Mouse (Mus musculus): ENCODE results near the gene Bbs5. TPM values are rescaled to one million over a fixed set of nuclear protein-coding genes. Genes with fewer than 3 reads are reported as not detected.

Gene Bbs5
- total RNA-seq, 2 experiments from 2014 or later: 29.8 to 31.3 TPM

GRCm38 (mm10) chr2:69679990-69680389 lies 33.0 kb downstream of the Bbs5 start:
- DNase-seq (ENCODE audit: low spot score in 2 of 2): no peak

GRCm38 (mm10) chr2:69681931-69682330 lies 35.0 kb downstream of the Bbs5 start:
- Histone ChIP-seq H3K27ac (no peak overlapping the region), H3K4me3 (no peak overlapping the region)
- no peak for TF ChIP-seq CTCF (conservative IDR thresholded peaks at IDR 0.05)
- DNase-seq (ENCODE audit: low spot score in 2 of 2): no peak

More at GRCm38 (mm10) chr2:69679990-69680389, 33.0 kb downstream of the Bbs5 start:
- H3K4me3 ChIP-seq: no peak overlapping the region
- TF ChIP-seq CTCF (conservative IDR thresholded peaks at IDR 0.05): no peak; the same call in 1 of the 2 replicates
- no peak overlapping the region for H3K27ac ChIP-seq

- DNase-seq (ENCODE audit: low spot score in 2 of 2): peak in 1 of 2 experiments; percentile 9
- no peak overlapping the region; the same call in 1 of the 2 replicates for H3K4me3 ChIP-seq
- TF ChIP-seq CTCF (conservative IDR thresholded peaks at IDR 0.05): no peak
- H3K27ac ChIP-seq: no peak overlapping the region
Observed at GRCm38 (mm10) chr2:69683036-69683805, 36.2 kb downstream of the Bbs5 start.

- no peak overlapping the region for H3K4me3 ChIP-seq
- TF ChIP-seq CTCF (conservative IDR thresholded peaks at IDR 0.05): no peak
- no peak for DNase-seq (ENCODE audit: low spot score in 2 of 2)
- no peak overlapping the region for H3K27ac ChIP-seq
Observed at GRCm38 (mm10) chr2:69684488-69684887, 37.5 kb downstream of the Bbs5 start.

- H3K27ac ChIP-seq: no peak overlapping the region
- no peak overlapping the region for H3K4me3 ChIP-seq
- DNase-seq (ENCODE audit: low spot score in 2 of 2): no peak
- no peak for TF ChIP-seq CTCF (conservative IDR thresholded peaks at IDR 0.05)
Observed at GRCm38 (mm10) chr2:69690214-69690613, 43.2 kb downstream of the Bbs5 start.

GRCm38 (mm10) chr2:69690843-69691242 lies 43.9 kb downstream of the Bbs5 start:
- H3K4me3 ChIP-seq: no peak overlapping the region
- no peak overlapping the region for H3K27ac ChIP-seq
- no peak for TF ChIP-seq CTCF (conservative IDR thresholded peaks at IDR 0.05)
- no peak for DNase-seq (ENCODE audit: low spot score in 2 of 2)

- peak; percentile 49 for TF ChIP-seq CTCF (conservative IDR thresholded peaks at IDR 0.05)
- Histone ChIP-seq H3K4me3 (no peak overlapping the region), H3K27ac (no peak overlapping the region)
- no peak for DNase-seq (ENCODE audit: low spot score in 2 of 2)
Observed at GRCm38 (mm10) chr2:69693501-69693900, 46.5 kb downstream of the Bbs5 start.

- Histone ChIP-seq H3K4me3 (no peak overlapping the region), H3K27ac (no peak overlapping the region)
- TF ChIP-seq CTCF (conservative IDR thresholded peaks at IDR 0.05): no peak
- DNase-seq (ENCODE audit: low spot score in 2 of 2): no peak
Observed at GRCm38 (mm10) chr2:69700446-69700845, 53.5 kb downstream of the Bbs5 start.

- no peak for TF ChIP-seq CTCF (conservative IDR thresholded peaks at IDR 0.05)
- Histone ChIP-seq H3K4me3 (peak overlapping the region; percentile 68), H3K27ac (peak overlapping the region; percentile 85)
- peak in 1 of 2 experiments; percentile 40 for DNase-seq (ENCODE audit: low spot score in 2 of 2)
Observed at GRCm38 (mm10) chr2:69712171-69712570, 65.2 kb downstream of the Bbs5 start.

GRCm38 (mm10) chr2:69712981-69713625 lies 66.1 kb downstream of the Bbs5 start, which contains the start of gene Fastkd1:
Gene Fastkd1 (minus strand): TSS chr2:69713516.
- peak; percentile 83 to 92 for DNase-seq (ENCODE audit: low spot score in 2 of 2)
- no peak for TF ChIP-seq CTCF (conservative IDR thresholded peaks at IDR 0.05)
- peak within 1 kb of the TSS; percentile 85 for H3K27ac ChIP-seq
- peak within 1 kb of the TSS; percentile 68 for H3K4me3 ChIP-seq

GRCm38 (mm10) chr2:69713626-69714014 lies 66.6 kb downstream of the Bbs5 start:
- H3K4me3 ChIP-seq: peak overlapping the region; percentile 68
- DNase-seq (ENCODE audit: low spot score in 2 of 2): no peak
- no peak for TF ChIP-seq CTCF (conservative IDR thresholded peaks at IDR 0.05)
- peak overlapping the region; percentile 85; the same call in 1 of the 2 replicates for H3K27ac ChIP-seq

- Histone ChIP-seq H3K4me3 (no peak overlapping the region), H3K27ac (no peak overlapping the region)
- no peak for DNase-seq (ENCODE audit: low spot score in 2 of 2)
- TF ChIP-seq CTCF (conservative IDR thresholded peaks at IDR 0.05): no peak
Observed at GRCm38 (mm10) chr2:69714126-69714525, 67.2 kb downstream of the Bbs5 start.

GRCm38 (mm10) chr2:69716483-69716882 lies 69.5 kb downstream of the Bbs5 start:
- TF ChIP-seq CTCF (conservative IDR thresholded peaks at IDR 0.05): no peak
- DNase-seq (ENCODE audit: low spot score in 2 of 2): no peak
- H3K27ac ChIP-seq: no peak overlapping the region
- no peak overlapping the region for H3K4me3 ChIP-seq

Other genes with a start within 250 kb of the Bbs5 start
- 1 to 10 TPM in 1 of 2 experiments, under 1 TPM in 1; 0.59 to 1.0 TPM for gene Lrp2, start 61.1 kb upstream of the Bbs5 start, total RNA-seq (2021)
- under 1 TPM; 0.39 to 0.69 TPM for gene Klhl41, start 22.9 kb downstream of the Bbs5 start, total RNA-seq (2021)
- gene Fastkd1, start 66.3 kb downstream of the Bbs5 start, total RNA-seq (2021): 10 to 100 TPM; 17.7 to 19.0 TPM
- 10 to 100 TPM; 67.7 to 67.8 TPM for gene Ppig, start 75.4 kb downstream of the Bbs5 start, total RNA-seq (2021)
- 1 to 10 TPM; 2.7 to 3.1 TPM for gene Ccdc173, start 142.4 kb downstream of the Bbs5 start, total RNA-seq (2021)
- gene Phospho2, start 142.5 kb downstream of the Bbs5 start, total RNA-seq (2021): 10 to 100 TPM; 19.8 to 23.7 TPM
- gene Klhl23, start 174.8 kb downstream of the Bbs5 start, total RNA-seq (2021): 10 to 100 TPM; 43.8 to 44.3 TPM
- 100 to 1,000 TPM; 125 to 139 TPM for gene Ssb, start 214.4 kb downstream of the Bbs5 start, total RNA-seq (2021)
- 10 to 100 TPM; 14.1 to 15.6 TPM for gene Mettl5, start 238.4 kb downstream of the Bbs5 start, total RNA-seq (2021)

Measured in layer of hippocampus, adult 2 months (tissue).